Mouse (Mus musculus) embryo, embryonic 10.5 days (tissue): ENCODE measurements at regions not wholly inside any gene's neighbourhood (a gene's known extent, or its start where the extent isn't known, plus 50 kb on each side); places are given as distances from the start of the nearest gene placed in this dataset.

Experiments
- DNase-seq: peaks from one replicate; pipeline ENCODE4 v3.0.0-alpha.2; 2015; ENCODE audit warnings: low spot score

DNA sequence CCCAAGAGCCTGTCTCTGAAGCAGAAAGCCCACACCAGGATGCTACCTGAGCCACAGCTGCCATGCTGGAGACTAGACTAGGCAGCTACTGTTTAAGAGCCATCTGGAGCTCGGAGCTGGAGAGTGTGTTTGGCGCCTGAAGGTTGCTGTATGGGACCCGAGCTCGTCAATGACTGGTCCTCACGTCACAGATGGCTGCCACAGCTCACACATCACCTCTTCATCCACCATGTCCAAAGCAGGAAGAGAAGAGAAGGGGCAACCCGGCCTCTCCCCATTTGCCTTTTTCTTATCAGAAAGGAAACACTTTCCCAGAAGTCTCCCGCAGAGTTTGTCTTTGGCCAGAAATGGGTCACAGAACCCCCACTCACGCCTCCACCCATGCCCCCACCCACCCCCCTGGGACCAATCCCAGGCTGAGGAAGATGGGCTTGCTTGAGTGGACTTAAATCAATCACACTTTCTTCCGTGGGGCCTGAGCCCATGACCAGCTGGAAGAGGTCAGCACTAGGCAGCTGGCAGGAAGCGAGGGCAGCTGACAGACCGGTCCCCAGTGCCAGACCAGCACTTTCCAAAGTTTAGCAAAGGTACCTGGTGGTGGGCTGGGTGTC is 53.5 kb upstream of the Ptpn1 start:
- DNase-seq: no peak

GRCm38 (mm10) chr2:167877254-167877870 is 54.5 kb upstream of the Ptpn1 start:
- DNase-seq: no peak

DNA sequence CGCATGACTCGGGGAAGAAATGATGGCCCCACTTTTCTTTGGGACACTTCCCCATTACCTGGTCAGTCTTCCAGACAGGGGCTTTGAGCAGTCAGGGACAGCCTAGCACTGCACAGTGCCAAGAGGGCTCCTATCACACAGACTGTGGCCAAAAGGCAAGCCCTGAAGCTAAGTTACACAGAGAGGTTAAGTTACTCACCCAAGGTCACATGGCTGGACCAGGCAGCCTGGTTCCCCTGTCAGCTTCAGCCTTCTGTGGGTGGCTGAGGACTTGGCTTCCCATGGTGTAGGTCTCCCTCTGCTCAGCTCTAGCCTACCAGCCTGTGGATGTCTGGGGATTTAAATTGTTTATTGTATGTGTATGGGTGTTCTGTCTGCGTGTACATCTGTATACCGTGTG is 59.4 kb upstream of the Ptpn1 start:
- no peak for DNase-seq

- DNase-seq: no peak
Observed at GRCm38 (mm10) chr2:167870153-167870552, 61.7 kb upstream of the Ptpn1 start.

DNA sequence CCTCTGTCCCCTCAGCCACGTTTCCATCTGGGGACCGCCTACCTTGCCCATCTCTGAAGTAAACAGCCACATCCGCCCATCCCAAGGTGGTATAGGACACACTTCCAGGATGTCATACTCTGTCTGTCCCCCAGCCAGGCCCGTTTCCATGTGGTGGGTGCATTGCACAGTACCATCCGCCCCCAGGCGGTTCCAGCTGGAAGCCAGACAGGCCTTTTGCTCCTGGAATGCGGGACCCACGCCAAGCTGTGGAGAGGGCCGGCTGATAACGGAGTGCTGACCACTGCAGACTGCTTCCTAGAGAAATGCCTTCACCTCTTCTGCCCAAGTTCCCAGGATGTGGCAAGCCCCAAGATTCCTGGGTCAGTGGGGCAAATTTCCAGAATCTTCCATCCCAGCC is 65.1 kb upstream of the Ptpn1 start:
- DNase-seq: peak; percentile 51

DNA sequence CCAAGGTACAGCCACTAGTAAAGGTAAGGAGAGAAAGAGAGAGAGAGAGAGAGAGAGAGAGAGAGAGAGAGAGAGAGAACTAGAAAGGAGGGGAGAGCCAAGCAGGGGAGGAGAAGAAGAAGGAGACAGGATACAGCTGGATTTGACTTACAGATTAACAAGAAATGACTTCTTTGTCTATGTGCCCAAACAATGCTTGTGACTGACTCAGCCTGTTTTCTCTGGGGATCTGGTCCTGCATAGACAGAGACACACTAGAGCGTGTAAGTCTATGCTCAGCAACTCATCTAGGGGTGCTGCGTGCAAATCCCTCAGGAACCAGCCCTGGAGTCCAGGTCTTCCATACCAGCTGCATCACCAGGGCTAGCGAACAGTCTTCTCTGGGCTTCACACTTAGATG is 66.3 kb upstream of the Ptpn1 start:
- no peak for DNase-seq

- no peak for DNase-seq
Observed at GRCm38 (mm10) chr2:167864672-167865071, 67.2 kb upstream of the Ptpn1 start.

- no peak for DNase-seq
Observed at GRCm38 (mm10) chr2:167864228-167864627, 67.6 kb upstream of the Ptpn1 start.

- no peak for DNase-seq
Observed at GRCm38 (mm10) chr2:167863616-167864015, 68.2 kb upstream of the Ptpn1 start.

- no peak for DNase-seq
Observed at GRCm38 (mm10) chr2:167861178-167861520, 70.7 kb upstream of the Ptpn1 start.

GRCm38 (mm10) chr2:167860457-167861177 is 71.2 kb upstream of the Ptpn1 start:
- DNase-seq: no peak

DNA sequence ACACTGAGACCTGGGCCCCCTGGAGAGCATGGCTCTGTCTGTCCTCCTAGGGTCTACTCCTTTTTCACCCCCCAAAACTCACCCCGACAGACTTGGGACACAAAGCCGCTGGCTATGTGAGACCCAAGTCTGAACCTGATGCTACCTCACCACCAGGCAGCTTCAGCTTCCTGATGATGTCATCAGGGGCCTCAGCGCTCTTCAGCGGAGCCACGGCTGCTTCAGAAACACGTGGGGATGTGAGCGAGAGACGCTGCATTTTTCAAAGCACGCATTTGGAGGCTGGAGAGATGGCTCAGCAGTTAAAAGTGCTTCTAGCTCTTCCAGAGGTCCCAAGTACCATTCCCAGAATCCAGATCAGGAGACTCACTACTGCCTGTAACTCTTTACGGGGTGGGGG is 72.3 kb upstream of the Ptpn1 start:
- no peak for DNase-seq

DNA sequence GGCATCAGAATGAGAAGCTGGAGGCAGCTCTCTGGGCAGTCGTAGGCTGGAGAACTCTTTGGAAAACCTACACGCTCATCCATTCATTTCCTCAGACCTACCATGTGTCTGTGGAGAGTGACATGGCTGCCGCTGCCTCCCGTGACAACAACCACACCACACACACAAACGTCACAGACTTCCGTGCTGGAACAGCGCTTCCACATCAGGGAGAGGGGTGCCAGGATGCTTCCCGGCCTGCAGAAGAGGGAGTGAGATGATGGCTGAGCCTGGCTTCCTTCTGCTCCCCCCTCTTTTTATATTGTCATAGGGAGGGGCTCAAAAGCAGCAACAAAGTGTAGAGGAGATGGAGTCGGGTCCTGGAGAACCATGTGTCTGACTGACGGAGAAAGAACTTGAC is 73.5 kb upstream of the Ptpn1 start:
- DNase-seq: no peak

DNA sequence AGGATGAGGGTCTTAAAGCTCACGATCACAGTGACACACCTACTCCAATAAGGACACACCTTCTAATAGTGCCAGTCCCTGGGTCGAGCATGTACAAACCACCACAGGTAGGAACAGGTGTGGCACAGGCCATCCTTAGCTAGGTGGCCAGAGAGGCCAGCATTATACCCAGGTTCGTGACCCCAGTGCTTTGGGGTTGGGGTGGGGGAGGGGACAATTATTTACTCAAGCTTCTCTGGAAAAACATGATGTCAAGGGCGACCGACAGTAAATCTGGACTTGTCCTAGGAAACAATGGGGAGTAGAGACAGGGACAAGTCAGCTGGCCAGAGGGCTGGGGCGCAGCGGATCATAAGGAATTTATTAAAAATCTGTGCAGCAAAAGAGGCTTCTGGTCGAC is 73.9 kb upstream of the Ptpn1 start:
- no peak for DNase-seq

DNA sequence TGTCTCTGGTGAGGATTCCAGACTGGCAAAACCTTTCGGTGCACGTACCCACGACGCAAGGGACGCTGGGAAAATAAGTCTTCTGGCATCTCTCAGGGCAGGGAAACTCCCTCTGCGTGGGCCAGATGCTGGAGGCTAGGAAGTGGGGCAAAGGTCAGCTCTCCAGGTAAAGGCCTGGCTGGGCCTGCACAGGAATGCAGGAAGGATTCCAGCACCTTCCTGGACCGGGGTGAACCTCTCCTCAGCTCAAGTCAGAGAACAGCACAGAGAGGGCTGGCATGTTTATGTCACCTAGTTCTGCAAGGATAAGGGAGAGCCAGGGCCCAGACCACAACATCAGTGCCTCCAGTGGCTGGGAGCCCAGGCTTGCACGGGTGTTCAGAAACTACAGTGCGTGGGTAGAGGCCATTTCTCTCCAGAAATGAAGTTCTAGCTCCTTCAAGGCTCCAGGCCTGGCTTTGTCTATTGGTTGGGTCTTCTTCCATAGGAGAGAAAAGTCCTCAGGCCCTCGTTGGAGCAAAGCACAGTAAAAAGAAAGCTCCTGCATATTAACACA is 74.9 kb upstream of the Ptpn1 start:
- no peak for DNase-seq

GRCm38 (mm10) chr2:167856020-167856419 is 75.8 kb upstream of the Ptpn1 start:
- DNase-seq: no peak

- DNase-seq: no peak
Observed at GRCm38 (mm10) chr2:167854060-167854459, 77.8 kb upstream of the Ptpn1 start.

DNA sequence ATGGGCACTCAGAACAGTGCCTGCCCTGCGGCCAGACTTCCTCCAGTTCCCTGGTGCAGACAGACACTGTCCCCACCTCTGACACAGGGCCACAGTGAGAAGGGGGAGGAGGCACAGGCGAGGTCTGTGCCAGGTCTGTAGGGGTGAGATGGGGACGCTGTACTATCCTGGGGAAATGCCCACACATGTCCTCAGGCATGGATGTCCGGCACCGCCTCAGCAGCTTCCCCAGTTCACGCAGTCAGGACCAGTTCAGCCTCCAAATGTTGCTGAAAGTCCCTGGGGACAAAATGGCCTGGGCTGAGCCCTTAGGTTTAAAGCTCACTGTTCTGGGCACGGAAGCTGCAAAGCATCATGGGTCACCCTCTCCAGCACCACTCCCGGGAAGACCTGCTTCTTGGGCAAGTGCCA is 78.4 kb upstream of the Ptpn1 start:
- no peak for DNase-seq

DNA sequence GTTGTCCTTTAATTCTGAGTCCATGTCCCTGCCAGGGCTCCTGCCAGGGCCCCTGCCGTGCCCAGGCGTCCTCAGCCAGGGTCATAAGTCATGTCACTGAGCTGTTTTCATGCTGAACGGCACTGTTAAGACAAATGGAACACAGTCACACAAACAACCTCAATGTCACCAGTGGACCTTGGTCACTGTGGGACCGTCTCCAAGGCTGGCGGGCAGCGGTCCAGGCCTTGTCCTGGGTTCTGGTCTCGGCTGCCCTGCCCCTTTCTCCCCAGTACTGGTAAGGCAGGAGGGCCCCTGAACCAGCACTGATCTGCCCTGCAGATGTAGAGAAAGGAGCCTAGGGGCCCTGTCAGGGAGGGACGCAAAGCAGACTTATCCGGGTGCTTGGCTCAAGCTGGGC is 79.3 kb upstream of the Ptpn1 start:
- DNase-seq: no peak

DNA sequence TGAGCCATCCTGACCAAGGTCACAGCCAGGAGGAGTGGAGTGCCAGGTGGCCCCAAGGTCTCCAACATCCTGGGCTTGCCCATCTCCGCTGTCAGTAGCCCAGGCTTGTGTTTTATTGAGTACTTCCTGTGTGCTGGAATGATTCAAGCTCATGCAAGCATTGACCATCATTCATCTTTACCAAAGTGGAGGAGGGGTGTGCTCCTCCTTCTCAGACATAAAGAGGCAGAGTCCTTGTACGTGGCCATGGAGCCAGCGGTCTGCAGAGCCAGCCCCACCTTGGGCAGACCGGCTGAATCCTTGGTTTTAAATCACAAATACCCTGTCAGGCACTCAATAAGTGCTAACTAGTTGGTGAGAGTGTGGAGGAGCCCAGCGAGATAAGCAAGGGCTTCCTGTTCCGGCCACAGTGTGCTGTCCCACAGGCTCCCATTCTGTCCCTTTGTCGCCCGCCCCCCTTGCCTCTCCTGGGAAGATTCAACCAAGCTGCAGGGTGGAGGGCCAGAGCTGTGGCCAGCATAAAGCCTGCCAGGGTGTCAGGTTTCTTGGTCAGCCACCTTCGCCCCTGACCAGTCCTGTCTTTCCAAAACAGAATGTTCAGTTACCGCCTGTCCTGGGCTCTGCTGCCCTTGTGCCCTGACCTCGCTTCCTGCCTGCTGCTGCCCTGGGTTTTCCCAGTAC is 80.5 kb upstream of the Ptpn1 start:
- peak; percentile 70 for DNase-seq

- DNase-seq: no peak
Observed at GRCm38 (mm10) chr2:167849999-167850552, 81.8 kb upstream of the Ptpn1 start.
